Mouse (Mus musculus) heart, embryonic 16.5 days (tissue): ENCODE data around the gene Pkdrej. TPM values are rescaled to one million over a fixed set of nuclear protein-coding genes. Genes with fewer than 3 reads are reported as not detected.

Source experiments
- ATAC-seq: fragments of 200-750 bp; cut with Nextera tagmentation; replicated peaks from 2 replicates; pipeline ENCODE4 v1.8.0; 2017; ENCODE audit warnings: moderate number of reproducible peaks; ENCODE audit not compliant: insufficient read depth, low FRiP score; ENCODE audit errors: extremely low read depth
- H3K27ac ChIP-seq: fragments of 300-500 bp; sonication (generic); 2 replicates; pipeline ENCODE4 v1.5.1; 2014; ENCODE audit warnings: mild to moderate bottlenecking, low read length, control low read depth, moderate library complexity
- H3K27me3 ChIP-seq: fragments of 300-500 bp; sonication (generic); 2 replicates; pipeline ENCODE4 v1.6.1; 2014; ENCODE audit warnings: low read length, mixed read lengths; ENCODE audit not compliant: control insufficient read depth, insufficient read depth
- H3K36me3 ChIP-seq: fragments of 300-500 bp; sonication (generic); 2 replicates; pipeline ENCODE4 v1.6.1; 2014; ENCODE audit not compliant: control insufficient read depth, insufficient read depth
- H3K4me1 ChIP-seq: fragments of 300-500 bp; sonication (generic); 2 replicates; pipeline ENCODE4 v1.6.1; 2014; ENCODE audit warnings: low read length, mixed read lengths; ENCODE audit not compliant: control insufficient read depth, insufficient read depth
- H3K4me2 ChIP-seq: fragments of 300-500 bp; sonication (generic); 2 replicates; pipeline ENCODE4 v1.6.1; 2014; ENCODE audit warnings: low read depth, mild to moderate bottlenecking, control low read depth, low read length
- H3K4me3 ChIP-seq: fragments of 300-500 bp; sonication (generic); 2 replicates; pipeline ENCODE4 v1.5.1; 2014; ENCODE audit warnings: mild to moderate bottlenecking, control low read depth, low read length
- H3K9ac ChIP-seq: fragments of 300-500 bp; sonication (generic); 2 replicates; pipeline ENCODE4 v1.6.1; 2014; ENCODE audit warnings: low read length, control low read depth
- H3K9me3 ChIP-seq: fragments of 300-500 bp; sonication (generic); replicated peaks from 2 replicates; pipeline ENCODE4 v1.6.1; 2016; ENCODE audit warnings: low read length; ENCODE audit not compliant: control insufficient read depth
- WGBS: fragments of 180-500 bp; shearing (Covaris S2); extraction: QIAGEN DNeasy Blood & Tissue Kit; methylation state at CpG from one replicate; pipeline ENCODE4 v1.1.7; 2014; 5-methylcytosine and 5-hydroxymethylcytosine counted together
- polyA plus RNA-seq: library from polyadenylated mRNA; unstranded; fragments of >200 nt; fragmentation: Nextera tagmentation; extraction: Ambion mirVana; gene quantifications from 2 replicates; pipeline ENCODE4 v1.2.1, GENCODE M21; 2015

Gene Pkdrej
- polyA plus RNA-seq, 1 experiment from 2014 or later = 0.53 TPM

DNA sequence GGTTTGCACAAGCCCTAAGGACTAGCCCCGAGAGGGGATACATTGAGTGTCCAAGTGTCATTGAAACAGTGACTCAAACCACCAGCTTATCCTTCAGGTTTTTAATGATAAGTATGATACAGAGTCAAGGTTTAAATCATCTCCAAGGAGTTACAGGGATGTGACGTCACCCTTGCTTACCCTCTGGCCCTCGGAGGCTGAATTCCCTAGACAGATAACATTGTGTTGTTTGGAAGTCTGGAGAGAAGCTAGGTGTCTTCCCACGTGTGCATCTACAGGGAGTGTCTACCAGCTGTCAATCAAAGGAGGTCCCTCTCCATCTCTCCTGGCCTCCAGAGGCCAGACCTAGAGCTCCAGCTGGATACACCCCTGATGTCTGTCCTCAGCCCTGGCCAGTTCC lies 14.6 kb downstream of the Pkdrej start:
- Histone ChIP-seq H3K27me3 (no peaks in the 10 kb centered on the region), H3K36me3 (peaks cover 3% of the 10 kb centered on the region; the same call in 1 of the 2 replicates), H3K9me3 (no peaks in the 10 kb centered on the region), H3K9ac (no peak overlapping the region), H3K4me2 (no peak overlapping the region), H3K4me3 (no peak overlapping the region), H3K27ac (no peak overlapping the region), H3K4me1 (peaks cover 22% of the 10 kb centered on the region)
- no peak for ATAC-seq
- 61% methylated on average over 4 of the region's 4 CpGs for WGBS

DNA sequence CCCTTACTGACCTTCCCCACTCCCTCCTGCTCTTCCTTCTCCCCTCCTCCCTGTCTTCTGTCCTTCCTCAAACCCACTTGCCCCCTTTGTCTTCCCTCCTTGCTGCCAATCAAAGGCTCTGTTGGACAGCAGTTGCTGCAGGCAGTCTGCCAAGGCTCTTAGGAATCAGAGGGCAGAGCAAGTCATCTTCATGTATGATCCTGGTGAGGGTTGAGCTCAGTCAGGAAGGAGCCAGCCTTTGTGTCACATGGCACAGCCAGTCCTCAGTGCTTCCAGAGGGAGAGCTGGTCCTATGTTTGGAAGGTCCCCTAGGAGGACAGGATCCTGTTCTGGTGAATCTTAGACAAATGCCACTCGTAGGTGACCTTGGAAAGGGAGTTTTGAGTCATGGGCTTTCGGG lies 18.6 kb downstream of the Pkdrej start:
- WGBS = 75% methylated on average over 2 of the region's 2 CpGs
- Histone ChIP-seq H3K36me3 (peaks cover 11% of the 10 kb centered on the region; the same call in 1 of the 2 replicates), H3K9ac (no peak overlapping the region), H3K9me3 (no peaks in the 10 kb centered on the region), H3K27ac (peak overlapping the region; percentile 69), H3K4me2 (no peak overlapping the region), H3K4me3 (no peak overlapping the region), H3K4me1 (peaks cover 7% of the 10 kb centered on the region), H3K27me3 (no peaks in the 10 kb centered on the region)
- ATAC-seq = 0 out of 2 replicates have a peak, but pooled peaks have one; percentile 38

- Histone ChIP-seq H3K4me1 (peaks cover 7% of the 10 kb centered on the region), H3K4me3 (no peak overlapping the region), H3K4me2 (no peak overlapping the region), H3K27me3 (no peaks in the 10 kb centered on the region), H3K9ac (no peak overlapping the region), H3K9me3 (no peaks in the 10 kb centered on the region), H3K27ac (peak overlapping the region; percentile 34), H3K36me3 (peaks cover 20% of the 10 kb centered on the region)
- 69% methylated on average over 8 of the region's 8 CpGs for WGBS
- peak; percentile 32; the same call in 1 of the 2 replicates for ATAC-seq
Observed at GRCm38 (mm10) chr15:85798676-85799075, 22.9 kb downstream of the Pkdrej start.

DNA sequence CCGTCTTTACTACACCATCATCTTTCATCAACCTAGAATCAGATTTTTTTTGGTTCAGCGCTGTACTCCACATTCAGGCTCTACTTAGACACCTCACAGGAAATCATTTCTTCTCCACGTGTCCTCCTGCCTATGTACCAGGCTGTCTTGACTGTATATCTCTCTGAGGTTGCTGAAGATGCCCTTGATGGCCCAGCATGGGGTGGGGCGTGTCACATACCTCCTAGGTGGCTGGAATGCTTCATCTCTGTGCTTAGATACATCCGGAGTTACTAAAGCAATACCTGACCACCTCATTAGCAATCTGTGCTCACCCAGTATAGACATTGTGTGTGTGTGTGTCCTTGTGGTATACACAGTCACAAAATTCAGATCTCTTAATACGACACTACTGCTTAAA lies 26.0 kb downstream of the Pkdrej start:
- no peak overlapping the region for H3K27ac ChIP-seq
- H3K9ac ChIP-seq = no peak overlapping the region
- H3K27me3 ChIP-seq = no peaks in the 10 kb centered on the region

DNA sequence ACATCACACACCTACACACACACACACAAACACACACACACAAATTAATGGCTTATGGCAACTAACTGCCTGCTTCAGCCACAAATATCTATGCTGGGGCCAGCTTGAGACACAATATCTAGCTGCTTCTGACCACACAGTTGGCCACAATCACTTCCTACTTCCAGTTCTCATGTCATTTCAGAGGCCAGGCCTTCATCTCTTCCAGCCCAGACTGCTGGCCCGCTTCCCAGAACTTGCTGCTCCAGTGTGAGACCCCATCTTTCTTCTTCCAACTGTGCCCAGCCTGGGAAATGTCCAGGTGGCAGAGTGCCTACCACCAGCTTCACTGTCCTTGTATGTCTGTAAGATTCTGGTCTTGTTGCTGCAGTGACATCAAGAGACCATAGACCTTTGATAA lies 28.7 kb downstream of the Pkdrej start:
- WGBS = 43% methylated on average over 1 of the region's 1 CpGs
- no peak overlapping the region for H3K9ac ChIP-seq
- peak overlapping the region; percentile 61 for H3K27ac ChIP-seq

More for the DNA sequence above, 26.0 kb downstream of the Pkdrej start:
- Histone ChIP-seq H3K36me3 (peaks cover 26% of the 10 kb centered on the region), H3K4me1 (peaks cover 7% of the 10 kb centered on the region), H3K4me2 (no peak overlapping the region), H3K4me3 (no peak overlapping the region), H3K9me3 (no peaks in the 10 kb centered on the region)
- 71% methylated on average over 6 of the region's 6 CpGs for WGBS
- no peak for ATAC-seq

GRCm38 (mm10) chr15:85791449-85791848 lies 30.1 kb downstream of the Pkdrej start:
- WGBS = 79% methylated on average over 4 of the region's 4 CpGs
- Histone ChIP-seq H3K36me3 (peaks cover 20% of the 10 kb centered on the region), H3K9me3 (no peaks in the 10 kb centered on the region), H3K4me3 (no peak overlapping the region), H3K4me2 (no peak overlapping the region), H3K27me3 (no peaks in the 10 kb centered on the region), H3K4me1 (peaks cover 16% of the 10 kb centered on the region), H3K27ac (no peak overlapping the region), H3K9ac (no peak overlapping the region)
- no peak for ATAC-seq

More for the DNA sequence above, 28.7 kb downstream of the Pkdrej start:
- no peaks in the 10 kb centered on the region for H3K27me3 ChIP-seq
- H3K4me1 ChIP-seq = peaks cover 10% of the 10 kb centered on the region
- ATAC-seq = peak; percentile 41; the same call in 1 of the 2 replicates
- H3K4me3 ChIP-seq = no peak overlapping the region
- H3K36me3 ChIP-seq = peaks cover 20% of the 10 kb centered on the region
- no peaks in the 10 kb centered on the region for H3K9me3 ChIP-seq
- H3K4me2 ChIP-seq = no peak overlapping the region

- WGBS = 69% methylated on average over 16 of the region's 16 CpGs
- Histone ChIP-seq H3K4me1 (peaks cover 17% of the 10 kb centered on the region), H3K27me3 (no peaks in the 10 kb centered on the region), H3K27ac (0 out of 2 replicates have a peak overlapping the region, but pooled peaks have one; percentile 3), H3K9ac (no peak overlapping the region), H3K36me3 (peaks cover 9% of the 10 kb centered on the region), H3K4me2 (no peak overlapping the region), H3K4me3 (no peak overlapping the region), H3K9me3 (no peaks in the 10 kb centered on the region)
- ATAC-seq = no peak
Observed at GRCm38 (mm10) chr15:85788633-85789032, 32.9 kb downstream of the Pkdrej start.

GRCm38 (mm10) chr15:85788051-85788450 lies 33.5 kb downstream of the Pkdrej start:
- Histone ChIP-seq H3K4me3 (no peak overlapping the region), H3K9ac (no peak overlapping the region), H3K9me3 (peaks cover 3% of the 10 kb centered on the region; the same call in 1 of the 2 replicates), H3K4me1 (peaks cover 17% of the 10 kb centered on the region), H3K36me3 (peaks cover 7% of the 10 kb centered on the region), H3K4me2 (no peak overlapping the region), H3K27ac (no peak overlapping the region), H3K27me3 (no peaks in the 10 kb centered on the region)
- ATAC-seq = no peak
- WGBS = 88% methylated on average over 4 of the region's 4 CpGs

GRCm38 (mm10) chr15:85787482-85787881 lies 34.1 kb downstream of the Pkdrej start:
- no peaks in the 10 kb centered on the region for H3K27me3 ChIP-seq
- 91% methylated on average over 6 of the region's 6 CpGs for WGBS
- peaks cover 7% of the 10 kb centered on the region for H3K36me3 ChIP-seq
- peaks cover 14% of the 10 kb centered on the region for H3K4me1 ChIP-seq
- H3K9ac ChIP-seq = no peak overlapping the region
- H3K4me3 ChIP-seq = no peak overlapping the region
- no peak overlapping the region for H3K27ac ChIP-seq
- ATAC-seq = no peak
- H3K9me3 ChIP-seq = peaks cover 3% of the 10 kb centered on the region; the same call in 1 of the 2 replicates
- H3K4me2 ChIP-seq = no peak overlapping the region
